Comparison of ENCODE assay signal across 9 mouse cellular contexts in genomic region chr3:76008564-76009183, GRCm38 (mm10). TPM values are rescaled to one million over a fixed set of nuclear protein-coding genes. Genes with fewer than 3 reads are reported as not detected.
A peak's percentile ranks its signal among the peaks of the same experiment; 100 is the strongest.
DNase-seq lines count a peak whose midpoint lies in the region; ATAC-seq and TF ChIP-seq lines count a peak whose summit lies in the region.
"Had no signal": no experiment of that assay in that cellular context is flagged by ENCODE, and none has a peak within 500 bp of the region (broad histone marks: within the 10 kb centered on the region; RNA-seq: fewer than 3 reads in every experiment).

No protein-coding gene starts in this region.

- no peaks in the 10 kb centered on the region for H3K4me1 ChIP-seq in kidney, embryonic 15.5 days
- H3K4me1 ChIP-seq in ES-E14 (ENCODE audit: control insufficient read depth in 2 of 2, insufficient read depth in 2 of 2, low read length in 2 of 2, poor library complexity in 1 of 2): no peaks in the 10 kb centered on the region
- H3K4me1 ChIP-seq in neural tube, embryonic 13.5 days (replicated peaks): no peaks in the 10 kb centered on the region
- H3K4me1 ChIP-seq: liver, embryonic 15.5 days had no signal

- in situ Hi-C loops in ES-E14 (cut with MboI; ENCODE audit: low sequenced_read_pairs in 2 of 2, unreplicated experiment in 2 of 2): no loop called here

- ATAC-seq in kidney, embryonic 15.5 days (replicated peaks; ENCODE audit: low FRiP score): no peak
- ATAC-seq in granulocyte monocyte progenitor cell, adult 5-6 weeks (replicated peaks; ENCODE audit: poor library complexity, severe bottlenecking): peak; percentile 70
- ATAC-seq in neural tube, embryonic 13.5 days (ENCODE audit: low read depth): peak; percentile 40; the same call in 1 of the 2 replicates
- no peak for ATAC-seq in erythroblast, adult 5-6 weeks (replicated peaks; ENCODE audit: low FRiP score, poor library complexity, severe bottlenecking)

- H3K9ac ChIP-seq in kidney, embryonic 15.5 days: no peak overlapping the region
- H3K9ac ChIP-seq in ES-E14 (ENCODE audit: insufficient read depth, low read depth, low read length, poor library complexity, severe bottlenecking): no peak overlapping the region
- H3K9ac ChIP-seq in neural tube, embryonic 13.5 days: no peak overlapping the region
- H3K9ac ChIP-seq: liver, embryonic 15.5 days had no signal

- H3K27ac ChIP-seq in kidney, embryonic 15.5 days: no peak overlapping the region
- no peak overlapping the region for H3K27ac ChIP-seq in ES-E14 (ENCODE audit: insufficient read depth, low read depth, low read length, poor library complexity, severe bottlenecking)
- H3K27ac ChIP-seq in left cerebral cortex, adult 2 months: no peak overlapping the region
- H3K27ac ChIP-seq in neural tube, embryonic 13.5 days (replicated peaks): no peak overlapping the region
- H3K27ac ChIP-seq: liver, embryonic 15.5 days had no signal

- H3K36me3 ChIP-seq in kidney, embryonic 15.5 days: no peaks in the 10 kb centered on the region
- no peaks in the 10 kb centered on the region for H3K36me3 ChIP-seq in ES-E14 (ENCODE audit: control insufficient read depth, insufficient read depth, low read length, poor library complexity, severe bottlenecking)
- H3K36me3 ChIP-seq in neural tube, embryonic 13.5 days: no peaks in the 10 kb centered on the region
- H3K36me3 ChIP-seq: liver, embryonic 15.5 days had no signal

- TF ChIP-seq CTCF in left cerebral cortex, adult 2 months (IDR thresholded peaks at IDR 0.05): peak; percentile 83

- H3K9me3 ChIP-seq in kidney, embryonic 15.5 days (replicated peaks): no peaks in the 10 kb centered on the region
- no peaks in the 10 kb centered on the region for H3K9me3 ChIP-seq in ES-E14 (ENCODE audit: control insufficient read depth, insufficient read depth, low read depth, low read length)
- H3K9me3 ChIP-seq in neural tube, embryonic 13.5 days: no peaks in the 10 kb centered on the region
- H3K9me3 ChIP-seq: liver, embryonic 15.5 days had no signal

- peak; percentile 4 to 6 for DNase-seq in kidney, adult 8-10 months
- no peak for DNase-seq in ES-E14 (ENCODE audit: low read depth, low spot score)
- DNase-seq in cerebellum, adult 9-11 months: peak; percentile 4
- peak in 1 of 2 experiments; percentile 26 for DNase-seq in left cerebral cortex, adult 2 months (ENCODE audit: extremely low spot score in 1 of 2, low spot score in 2 of 2)

- intact Hi-C loops in left cerebral cortex, adult 2 months (cut with DNase I): no loop called here

- H3K4me2 ChIP-seq in kidney, embryonic 15.5 days: no peak overlapping the region
- H3K4me2 ChIP-seq in neural tube, embryonic 13.5 days: no peak overlapping the region
- H3K4me2 ChIP-seq: liver, embryonic 15.5 days had no signal

- WGBS in kidney, embryonic 15.5 days: 29% methylated on average over 3 of the region's 3 CpGs
- 31% methylated on average over 3 of the region's 3 CpGs for whole genome bisulfite sequencing in neural tube, embryonic 13.5 days

- H3K4me3 ChIP-seq in kidney, embryonic 15.5 days (replicated peaks): no peak overlapping the region
- H3K4me3 ChIP-seq in ES-E14 (ENCODE audit: insufficient read depth in 1 of 2, low read depth in 1 of 2, low read length in 2 of 2, poor library complexity in 1 of 2, severe bottlenecking in 1 of 2): no peak overlapping the region
- no peak overlapping the region for H3K4me3 ChIP-seq in left cerebral cortex, adult 2 months
- no peak overlapping the region for H3K4me3 ChIP-seq in neural tube, embryonic 13.5 days
- H3K4me3 ChIP-seq: liver, embryonic 15.5 days had no signal

- H3K27me3 ChIP-seq in kidney, embryonic 15.5 days: no peaks in the 10 kb centered on the region
- no peaks in the 10 kb centered on the region for H3K27me3 ChIP-seq in neural tube, embryonic 13.5 days
- H3K27me3 ChIP-seq: liver, embryonic 15.5 days had no signal

TF ChIP-seq in ES-E14, 5 proteins besides CTCF, POLR2A, EP300 and RAD21:
- TF ChIP-seq HCFC1 (IDR thresholded peaks at IDR 0.05; ENCODE audit: borderline replicate concordance, insufficient read depth, low read length) (no peak), CHD2 (IDR thresholded peaks at IDR 0.05; ENCODE audit: low read depth, low read length) (no peak), ZNF384 (IDR thresholded peaks at IDR 0.05; ENCODE audit: low read depth, low read length) (no peak), ZC3H11A (IDR thresholded peaks at IDR 0.05; ENCODE audit: borderline replicate concordance, low read depth, low read length) (peak; percentile 46; the same call in 1 of the 2 replicates), MAFK (IDR thresholded peaks at IDR 0.05; ENCODE audit: insufficient read depth, low read depth, low read length) (no peak)

RNA-seq across cellular contexts. Expression of gene Golim4, which starts 51.9 kb away (rescaled TPM):
- 60.0 and 65.7 TPM in 2 replicates for polyA plus RNA-seq in kidney, embryonic 15.5 days (2015; fragmentation: Nextera tagmentation; extraction: Ambion mirVana)
- 11.8 and 12.4 TPM in 2 replicates for total RNA-seq in ES-E14 (2012; rRNA removed)
- total RNA-seq in granulocyte monocyte progenitor cell, adult 5-6 weeks (2014; fragmentation: Nextera tagmentation): 36.6 and 52.1 TPM in 2 replicates
- 38.9 and 53.7 TPM in 2 replicates for total RNA-seq in granulocyte monocyte progenitor cell, adult 5-6 weeks (2017)
- total RNA-seq in left cerebral cortex, adult 2 months (2021): 10 to 100 TPM; 19.4 to 24.4 TPM
- polyA plus RNA-seq in neural tube, embryonic 13.5 days (2015; fragmentation: Nextera tagmentation; extraction: Ambion mirVana): 37.6 and 42.4 TPM in 2 replicates
- 23.6 and 31.7 TPM in 2 replicates for total RNA-seq in erythroblast, adult 5-6 weeks (2015; ENCODE audit: low replicate concordance)
- total RNA-seq in erythroblast, adult 5-6 weeks (2017; ENCODE audit: low replicate concordance): 53.1 and 57.7 TPM in 2 replicates

Comparison
In these comparisons a context has a peak if more than half of its experiments do, and no peak if none do; other contexts are left out.
1. ATAC-seq: peak in granulocyte monocyte progenitor cell, adult 5-6 weeks (single experiment) and neural tube, embryonic 13.5 days (single experiment); none in kidney, embryonic 15.5 days (single experiment) and erythroblast, adult 5-6 weeks (single experiment).